Mouse (Mus musculus) ES-Bruce4 (cell line): ENCODE measurements around the gene Astn1. TPM values are rescaled to one million over a fixed set of nuclear protein-coding genes. Genes with fewer than 3 reads are reported as not detected.

ENCODE experiments used
- H3K27ac ChIP-seq: 2 replicates; pipeline ENCODE4 v1.5.1; 2012; ENCODE audit warnings: low read length, inconsistent platforms; ENCODE audit not compliant: insufficient read depth
- H3K27me3 ChIP-seq: 2 replicates; pipeline ENCODE4 v1.6.1; 2012; ENCODE audit warnings: mild to moderate bottlenecking, low read length, inconsistent platforms; ENCODE audit not compliant: control insufficient read depth, poor library complexity, insufficient read depth, severe bottlenecking
- H3K36me3 ChIP-seq: 2 replicates; pipeline ENCODE4 v1.6.1; 2012; ENCODE audit warnings: inconsistent platforms, mild to moderate bottlenecking, low read length, moderate library complexity; ENCODE audit not compliant: control insufficient read depth, poor library complexity, insufficient read depth, severe bottlenecking
- H3K4me1 ChIP-seq: one replicate; pipeline ENCODE4 v1.8.1; 2011; ENCODE audit warnings: low read length; ENCODE audit not compliant: control insufficient read depth, insufficient read depth
- H3K4me3 ChIP-seq: 2 replicates; pipeline ENCODE4 v1.5.1; 2011; ENCODE audit warnings: low read depth, mild to moderate bottlenecking, low read length
- H3K9ac ChIP-seq: 2 replicates; pipeline ENCODE4 v1.6.1; 2012; ENCODE audit warnings: low read depth, mild to moderate bottlenecking, inconsistent platforms; ENCODE audit not compliant: poor library complexity, severe bottlenecking
- H3K9me3 ChIP-seq: replicated peaks from 2 replicates; pipeline ENCODE4 v1.6.1; 2012; ENCODE audit warnings: mild to moderate bottlenecking, low read length, inconsistent platforms; ENCODE audit not compliant: control insufficient read depth, poor library complexity, insufficient read depth, severe bottlenecking
- CTCF ChIP-seq: IDR thresholded peaks from one replicate; pipeline ENCODE4 v1.8.1; 2011; ENCODE audit warnings: low read depth, low read length
- EP300 ChIP-seq: IDR thresholded peaks from 2 replicates; pipeline ENCODE4 v1.6.1; 2011; ENCODE audit warnings: low read depth, low read length; ENCODE audit not compliant: insufficient read depth
- POLR2A ChIP-seq: IDR thresholded peaks from one replicate; pipeline ENCODE4 v1.8.1; 2011; ENCODE audit warnings: low read length; ENCODE audit not compliant: insufficient read depth
- polyA plus RNA-seq: library from polyadenylated mRNA; stranded (reverse); fragments of >200 nt; gene quantifications from 2 replicates; pipeline ENCODE4 v1.2.4, GENCODE M21; 2011; ENCODE audit warnings: low read depth; ENCODE audit not compliant: missing spikeins, insufficient read depth, insufficient read length

Gene Astn1
- polyA plus RNA-seq, 1 experiment, result 0.33 TPM

DNA sequence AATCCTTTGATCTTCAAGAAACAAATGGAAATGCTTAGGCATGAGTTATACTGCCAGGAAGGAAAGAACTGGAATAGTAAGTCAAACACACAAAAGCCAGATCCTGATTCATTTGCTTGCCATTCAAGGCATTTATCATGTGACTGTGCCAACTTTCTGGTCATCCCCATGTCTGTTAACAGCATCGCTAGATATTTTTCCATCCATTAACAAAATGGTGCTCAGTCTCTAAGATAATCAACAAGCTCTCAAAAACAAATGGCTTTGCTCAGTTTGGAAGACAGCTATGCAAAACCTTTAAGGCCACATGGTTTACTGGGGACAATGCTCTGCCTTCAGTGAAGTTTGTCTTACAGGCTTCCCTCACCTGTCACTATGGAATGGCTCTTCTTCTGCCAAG, 115.8 kb downstream of the Astn1 start:
- Histone ChIP-seq H3K36me3 (no peaks in the 10 kb centered on the region), H3K27ac (no peak overlapping the region), H3K9me3 (no peaks in the 10 kb centered on the region), H3K4me1 (no peaks in the 10 kb centered on the region), H3K27me3 (no peaks in the 10 kb centered on the region), H3K4me3 (no peak overlapping the region), H3K9ac (no peak overlapping the region)
- TF ChIP-seq EP300, result no peak
- no peak for TF ChIP-seq POLR2A
- TF ChIP-seq CTCF, result no peak

DNA sequence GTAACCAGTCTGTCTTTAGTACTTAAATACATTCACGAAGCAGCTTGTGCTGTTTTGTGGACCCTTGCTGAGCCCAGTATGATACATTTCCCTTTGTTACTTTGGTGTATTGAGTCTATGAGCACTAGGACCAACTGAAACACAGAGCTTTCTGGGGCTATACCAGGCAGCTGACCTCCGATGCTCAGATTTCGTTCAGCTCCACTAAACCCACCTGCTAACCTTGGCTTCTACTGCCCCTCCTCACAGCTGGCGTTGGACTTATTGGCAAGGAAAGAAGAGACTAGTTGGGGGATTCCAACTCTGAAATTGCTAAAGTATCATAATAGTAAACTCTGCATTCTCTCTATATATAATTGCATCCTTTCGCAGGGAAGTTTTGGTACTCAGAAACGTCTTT, 118.2 kb downstream of the Astn1 start:
- Histone ChIP-seq H3K36me3 (no peaks in the 10 kb centered on the region), H3K9ac (no peak overlapping the region), H3K9me3 (no peaks in the 10 kb centered on the region), H3K4me1 (no peaks in the 10 kb centered on the region), H3K4me3 (no peak overlapping the region), H3K27me3 (no peaks in the 10 kb centered on the region), H3K27ac (no peak overlapping the region)
- TF ChIP-seq EP300 (no peak), POLR2A (no peak)

DNA sequence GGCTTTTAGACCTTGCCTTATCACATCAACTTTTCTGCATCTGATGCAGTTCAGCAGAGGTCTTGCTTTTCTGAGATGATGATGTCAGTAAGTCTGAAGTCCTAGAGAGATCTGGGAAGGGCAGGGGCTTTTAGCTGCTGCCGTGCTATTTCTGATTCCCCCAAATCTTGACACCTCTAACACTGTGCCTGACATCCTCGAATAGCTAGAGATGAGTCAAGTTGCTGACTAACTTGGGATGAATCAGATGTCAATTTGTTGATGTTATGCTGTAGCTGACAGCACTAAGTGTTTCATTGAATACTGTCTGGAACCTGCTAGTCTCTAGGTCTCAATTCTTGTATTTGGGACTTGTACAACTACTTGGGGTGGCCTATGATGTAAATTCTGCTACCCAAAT, 121.7 kb downstream of the Astn1 start:
- H3K4me3 ChIP-seq, result no peak overlapping the region
- H3K36me3 ChIP-seq, result no peaks in the 10 kb centered on the region
- TF ChIP-seq EP300, result no peak
- no peak for TF ChIP-seq POLR2A
- no peak for TF ChIP-seq CTCF
- no peaks in the 10 kb centered on the region for H3K4me1 ChIP-seq
- H3K27ac ChIP-seq, result no peak overlapping the region
- H3K9ac ChIP-seq, result no peak overlapping the region
- H3K27me3 ChIP-seq, result no peaks in the 10 kb centered on the region
- H3K9me3 ChIP-seq, result no peaks in the 10 kb centered on the region

DNA sequence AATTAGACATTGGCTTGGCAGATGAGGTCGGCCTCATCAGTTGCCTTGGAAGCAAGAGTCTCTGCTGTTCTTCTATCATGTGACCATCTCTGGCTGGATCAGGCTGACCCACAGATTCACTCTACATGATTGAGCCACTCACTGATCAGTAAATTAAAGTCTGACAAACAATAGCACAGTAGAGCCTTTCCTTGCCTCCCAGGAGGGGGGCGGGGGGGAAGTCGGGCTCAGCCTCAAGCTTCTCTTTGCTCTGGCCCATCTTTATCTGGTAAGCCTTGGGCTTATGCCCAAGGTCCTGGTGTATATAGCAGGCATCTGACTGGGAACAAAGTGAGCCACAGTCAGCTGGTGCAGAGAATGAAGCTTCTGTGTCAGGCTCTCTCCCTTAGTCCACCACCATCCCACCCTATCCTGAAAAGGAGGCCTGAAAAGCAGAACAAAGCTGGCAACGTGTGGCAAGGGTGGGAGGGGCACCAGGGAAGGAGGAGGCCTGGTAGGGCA, 127.5 kb downstream of the Astn1 start:
- Histone ChIP-seq H3K27ac (no peak overlapping the region), H3K36me3 (no peaks in the 10 kb centered on the region), H3K4me1 (no peaks in the 10 kb centered on the region), H3K9me3 (no peaks in the 10 kb centered on the region), H3K4me3 (no peak overlapping the region), H3K9ac (no peak overlapping the region), H3K27me3 (no peaks in the 10 kb centered on the region)
- no peak for TF ChIP-seq POLR2A
- TF ChIP-seq CTCF, result no peak
- TF ChIP-seq EP300, result no peak

DNA sequence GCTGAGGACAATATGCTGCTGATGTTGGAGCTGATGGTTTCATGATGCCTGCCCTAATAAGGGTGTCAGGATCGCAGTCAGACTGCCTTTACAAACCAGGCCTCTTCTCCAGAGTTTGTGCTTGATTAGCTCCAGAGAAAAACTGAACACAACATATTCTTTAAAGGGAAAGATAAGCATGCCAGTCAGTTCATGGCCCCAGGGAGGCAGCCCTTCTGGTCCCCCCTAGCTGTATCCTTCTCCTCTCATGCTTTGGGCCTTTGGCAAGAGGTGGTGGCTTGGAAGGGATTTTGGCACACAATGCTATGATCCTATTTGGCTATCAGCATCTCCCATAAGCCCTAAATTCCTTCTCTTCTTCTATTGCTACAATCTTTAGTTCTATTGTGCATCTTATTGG, 128.1 kb downstream of the Astn1 start:
- no peak overlapping the region for H3K4me3 ChIP-seq
- H3K9ac ChIP-seq, result no peak overlapping the region
- no peaks in the 10 kb centered on the region for H3K4me1 ChIP-seq
- H3K27ac ChIP-seq, result no peak overlapping the region
- TF ChIP-seq CTCF (no peak), POLR2A (no peak), EP300 (no peak)
- no peaks in the 10 kb centered on the region for H3K27me3 ChIP-seq
- no peaks in the 10 kb centered on the region for H3K36me3 ChIP-seq
- no peaks in the 10 kb centered on the region for H3K9me3 ChIP-seq

DNA sequence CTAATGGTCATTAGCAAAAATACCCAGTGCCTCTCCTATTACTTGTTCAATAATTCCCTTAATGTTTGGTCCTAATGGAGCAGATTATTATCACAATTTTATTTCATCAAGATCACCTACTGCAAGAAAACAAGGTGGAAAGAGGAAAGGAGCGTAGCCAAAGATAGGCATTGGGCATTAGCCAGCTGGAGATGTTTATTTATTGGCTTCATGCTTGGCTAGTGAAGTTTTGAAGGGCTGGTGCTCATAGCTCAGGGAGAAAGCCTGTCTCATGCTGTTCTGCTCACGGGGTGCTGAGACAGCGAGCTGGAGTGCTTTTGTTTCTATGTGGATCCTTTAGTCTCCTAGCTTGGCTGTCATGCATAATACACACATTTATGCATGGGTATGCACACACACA, 131.2 kb downstream of the Astn1 start:
- Histone ChIP-seq H3K27ac (no peak overlapping the region), H3K9me3 (no peaks in the 10 kb centered on the region), H3K4me3 (no peak overlapping the region), H3K36me3 (no peaks in the 10 kb centered on the region), H3K4me1 (no peaks in the 10 kb centered on the region), H3K27me3 (no peaks in the 10 kb centered on the region), H3K9ac (no peak overlapping the region)
- TF ChIP-seq POLR2A (no peak), EP300 (no peak), CTCF (no peak)
